Mouse (Mus musculus) cerebellum, adult 11 months (tissue): ENCODE results near the gene Plxna4.

Experiments used
- DNase-seq: peaks from one replicate; pipeline ENCODE4 v3.0.0; 2022

Plxna4 gene

GRCm38 (mm10) chr6:32402560-32403235 lies 185.3 kb downstream of the Plxna4 start:
- DNase-seq = peak; percentile 30

- peak; percentile 37 for DNase-seq
Observed at GRCm38 (mm10) chr6:32398261-32398660, 189.7 kb downstream of the Plxna4 start.

GRCm38 (mm10) chr6:32397133-32397730 lies 190.8 kb downstream of the Plxna4 start:
- DNase-seq = peak; percentile 95

GRCm38 (mm10) chr6:32395415-32395814 lies 192.6 kb downstream of the Plxna4 start:
- no peak for DNase-seq

- no peak for DNase-seq
Observed at GRCm38 (mm10) chr6:32392262-32392661, 195.7 kb downstream of the Plxna4 start.

GRCm38 (mm10) chr6:32388276-32388675 lies 199.7 kb downstream of the Plxna4 start:
- DNase-seq = no peak

GRCm38 (mm10) chr6:32386915-32387314 lies 201.1 kb downstream of the Plxna4 start:
- DNase-seq = no peak

GRCm38 (mm10) chr6:32384937-32385336 lies 203.1 kb downstream of the Plxna4 start:
- DNase-seq = no peak

GRCm38 (mm10) chr6:32384423-32384822 lies 203.6 kb downstream of the Plxna4 start:
- DNase-seq = no peak

- DNase-seq = no peak
Observed at GRCm38 (mm10) chr6:32381516-32381915, 206.5 kb downstream of the Plxna4 start.

- DNase-seq = peak; percentile 53
Observed at GRCm38 (mm10) chr6:32377181-32377580, 210.8 kb downstream of the Plxna4 start.

GRCm38 (mm10) chr6:32373931-32374361 lies 214.0 kb downstream of the Plxna4 start:
- no peak for DNase-seq

- no peak for DNase-seq
Observed at GRCm38 (mm10) chr6:32369092-32369491, 218.9 kb downstream of the Plxna4 start.

- DNase-seq = no peak
Observed at GRCm38 (mm10) chr6:32368408-32368807, 219.6 kb downstream of the Plxna4 start.

GRCm38 (mm10) chr6:32364933-32365332 lies 223.1 kb downstream of the Plxna4 start:
- no peak for DNase-seq

GRCm38 (mm10) chr6:32363489-32364068 lies 224.4 kb downstream of the Plxna4 start:
- DNase-seq = no peak

GRCm38 (mm10) chr6:32362421-32362820 lies 225.6 kb downstream of the Plxna4 start:
- DNase-seq = no peak

- DNase-seq = no peak
Observed at GRCm38 (mm10) chr6:32359675-32360074, 228.3 kb downstream of the Plxna4 start.

GRCm38 (mm10) chr6:32357497-32357896 lies 230.5 kb downstream of the Plxna4 start:
- DNase-seq = no peak

- DNase-seq = no peak
Observed at GRCm38 (mm10) chr6:32355559-32355958, 232.4 kb downstream of the Plxna4 start.

- DNase-seq = no peak
Observed at GRCm38 (mm10) chr6:32348996-32349395, 239.0 kb downstream of the Plxna4 start.

GRCm38 (mm10) chr6:32348126-32348525 lies 239.9 kb downstream of the Plxna4 start:
- DNase-seq = no peak

GRCm38 (mm10) chr6:32346015-32346414 lies 242.0 kb downstream of the Plxna4 start:
- DNase-seq = no peak

GRCm38 (mm10) chr6:32342727-32343126 lies 245.3 kb downstream of the Plxna4 start:
- no peak for DNase-seq
